Mouse (Mus musculus) CH12.LX (cell line): ENCODE data around the gene Lrp10. TPM values are rescaled to one million over a fixed set of nuclear protein-coding genes. Genes with fewer than 3 reads are reported as not detected.
A peak's percentile ranks its signal among the peaks of the same experiment; 100 is the strongest.

Source experiments
- DNase-seq: peaks from one replicate; pipeline ENCODE4 v3.0.0-alpha.2; 2013; ENCODE audit errors: extremely low read depth
- H3K27ac ChIP-seq: 2 replicates; pipeline ENCODE4 v1.5.1; 2012; ENCODE audit warnings: low read depth, mild to moderate bottlenecking, control low read depth, moderate library complexity; ENCODE audit not compliant: insufficient read depth
- H3K27me3 ChIP-seq: replicated peaks from 2 replicates; pipeline ENCODE3; 2012; ENCODE audit warnings: inconsistent platforms
- H3K36me3 ChIP-seq, 2 experiments: replicated peaks in 1 of 2; 2 replicates each; pipeline versions ENCODE3 to v1.6.1; 2012; ENCODE audit warnings: inconsistent platforms in 1 of 2, low read length in 1 of 2, mild to moderate bottlenecking in 1 of 2, mixed read lengths in 1 of 2, moderate library complexity in 1 of 2; ENCODE audit not compliant: control insufficient read depth in 1 of 2, insufficient read depth in 1 of 2
- H3K4me1 ChIP-seq, 2 experiments: 2 replicates each; pipeline ENCODE4 v1.6.1; 2012; ENCODE audit warnings: inconsistent platforms in 1 of 2, moderate library complexity in 1 of 2; ENCODE audit not compliant: insufficient read depth in 2 of 2, control insufficient read depth in 1 of 2
- H3K4me2 ChIP-seq: 2 replicates; pipeline ENCODE4 v1.6.1; 2012; ENCODE audit warnings: low read depth, mild to moderate bottlenecking, control low read depth; ENCODE audit not compliant: poor library complexity, insufficient read depth, severe bottlenecking
- H3K4me3 ChIP-seq, 3 experiments: fragments of 150-350 bp in 1 of 3; sonication (generic) in 1 of 3; replicated peaks in 1 of 3; 2 replicates each; pipeline versions ENCODE3 to v1.5.1; 2011 to 2012; ENCODE audit warnings: low read depth in 2 of 3, low read length in 2 of 3, mild to moderate bottlenecking in 2 of 3, moderate library complexity in 2 of 3, control low read depth in 1 of 3, improper control_type of control experiment in 1 of 3, inconsistent platforms in 1 of 3, mixed read lengths in 1 of 3; ENCODE audit not compliant: poor library complexity in 1 of 3
- H3K79me2 ChIP-seq: replicated peaks from 2 replicates; pipeline ENCODE4 v1.6.1; 2012; ENCODE audit warnings: mild to moderate bottlenecking, moderate library complexity; ENCODE audit not compliant: control insufficient read depth, poor library complexity, insufficient read depth, severe bottlenecking; ENCODE audit errors: extremely low read depth
- H3K9ac ChIP-seq: 2 replicates; pipeline ENCODE4 v1.6.1; 2012; ENCODE audit warnings: low read depth, mild to moderate bottlenecking, control low read depth, moderate library complexity; ENCODE audit not compliant: insufficient read depth
- H3K9me3 ChIP-seq: replicated peaks from 2 replicates; pipeline ENCODE3; 2012; ENCODE audit warnings: low read length, inconsistent platforms, mixed read lengths
- BHLHE40 ChIP-seq: IDR thresholded peaks from 2 replicates; pipeline ENCODE4 v1.6.1; 2011; ENCODE audit warnings: mild to moderate bottlenecking, low read depth, low read length, improper control_type of control experiment
- CTCF ChIP-seq, 2 experiments: IDR thresholded peaks in 1 of 2; conservative IDR thresholded peaks in 1 of 2; 2 replicates each; pipeline ENCODE4 v1.5.1; 2011 to 2012; ENCODE audit warnings: low read depth in 2 of 2, low read length in 2 of 2, improper control_type of control experiment in 1 of 2, inconsistent platforms in 1 of 2, mild to moderate bottlenecking in 1 of 2, moderate library complexity in 1 of 2
- IRF4 ChIP-seq: IDR thresholded peaks from 2 replicates; pipeline ENCODE4 v1.6.1; 2014; ENCODE audit warnings: low read depth, mild to moderate bottlenecking, inconsistent platforms, low read length, improper control_type of control experiment
- JUN ChIP-seq: IDR thresholded peaks from 2 replicates; pipeline ENCODE4 v1.6.1; 2011; ENCODE audit warnings: low read depth, mild to moderate bottlenecking, low read length, improper control_type of control experiment, moderate library complexity; ENCODE audit not compliant: insufficient read depth
- KAT2A ChIP-seq: IDR thresholded peaks from 2 replicates; pipeline ENCODE4 v1.6.1; 2012; ENCODE audit warnings: low read length, improper control_type of control experiment, inconsistent platforms; ENCODE audit not compliant: insufficient replicate concordance
- POLR2A ChIP-seq: IDR thresholded peaks from 2 replicates; pipeline ENCODE4 v1.6.1; 2011; ENCODE audit warnings: low read depth, mild to moderate bottlenecking, improper control_type of control experiment, low read length
- POLR2AphosphoS2 ChIP-seq: IDR thresholded peaks from 2 replicates; pipeline ENCODE4 v1.6.1; 2011; ENCODE audit warnings: low read depth, low read length, improper control_type of control experiment
- SIN3A ChIP-seq: IDR thresholded peaks from 2 replicates; pipeline ENCODE4 v1.6.1; 2012; ENCODE audit warnings: low read length, improper control_type of control experiment, inconsistent platforms
- TBP ChIP-seq: conservative IDR thresholded peaks from 2 replicates; pipeline ENCODE4 v1.6.1; 2011; ENCODE audit warnings: low read depth, low read length, improper control_type of control experiment
- UBTF ChIP-seq: IDR thresholded peaks from 2 replicates; pipeline ENCODE4 v1.6.1; 2012; ENCODE audit warnings: low read depth, mild to moderate bottlenecking, inconsistent platforms, low read length, improper control_type of control experiment, moderate library complexity
- USF2 ChIP-seq: conservative IDR thresholded peaks from 2 replicates; pipeline ENCODE4 v1.6.1; 2011; ENCODE audit warnings: low read depth, low read length, improper control_type of control experiment
- ZC3H11A ChIP-seq: IDR thresholded peaks from 2 replicates; pipeline ENCODE4 v1.6.1; 2012; ENCODE audit warnings: low read depth, mild to moderate bottlenecking, inconsistent platforms, low read length, improper control_type of control experiment
- ZNF384 ChIP-seq: IDR thresholded peaks from 2 replicates; pipeline ENCODE4 v1.6.1; 2012; ENCODE audit warnings: low read depth, low read length, improper control_type of control experiment, inconsistent platforms
- dilution Hi-C: fragments of 300-500 bp; cut with MboI; formaldehyde crosslinking; loops from 2 replicates; pipeline ENCODE4 v1.14.3; 2020; ENCODE audit warnings: low sequenced_read_pairs; ENCODE audit not compliant: extremely low pct_unique_long_range_greater_than_20kb, extremely low pct_ligation_motif_present
- in situ Hi-C: fragments of 300-500 bp; cut with MboI; formaldehyde crosslinking; loops from 3 replicates; pipeline ENCODE4 v1.14.3; 2019; ENCODE audit warnings: low sequenced_read_pairs, low pct_ligation_motif_present, low pct_unique_long_range_greater_than_20kb, mixed read lengths
- polyA plus RNA-seq: library from polyadenylated mRNA; unstranded; fragments of >175 nt; gene quantifications from 2 replicates; pipeline ENCODE4 v1.2.1, GENCODE M21; 2012; ENCODE audit warnings: low read depth; ENCODE audit not compliant: insufficient read length
- total RNA-seq, 2 experiments: library from RNA; depleted of rRNA; stranded (reverse); fragments of 300-350 nt in 1 of 2; fragments of >200 nt in 1 of 2; gene quantifications; 2 replicates each; pipeline ENCODE4 v1.2.3; 2012 to 2014

Lrp10 gene
- total and polyA plus RNA-seq, 3 experiments = 28.7 to 79.8 (median 60.0) TPM

- in situ Hi-C loops (no loop called here), dilution Hi-C loops (no loop called here)
- Histone ChIP-seq H3K27me3 (no peaks in the 10 kb centered on the region), H3K79me2 (no peaks in the 10 kb centered on the region), H3K4me2 (peak overlapping the region; percentile 76), H3K36me3 (no peaks in the 10 kb centered on the region), H3K4me3 (peak overlapping the region; percentile 24 to 36 (median 35)), H3K9me3 (no peaks in the 10 kb centered on the region), H3K27ac (peak overlapping the region; percentile 69), H3K4me1 (peaks cover 0 to 38% of the 10 kb centered on the region in 2 experiments; a peak in 3 of 4 replicates), H3K9ac (peak overlapping the region; percentile 50; the same call in 1 of the 2 replicates)
- DNase-seq = peak; percentile 63
- TF ChIP-seq CTCF (conservative IDR thresholded peaks at IDR 0.05 in 1 of 2, IDR thresholded peaks at IDR 0.05 in 1 of 2; ENCODE audit: low read depth in 2 of 2, low read length in 2 of 2) (peak in 1 of 2 experiments; percentile 29; a peak in 2 of 4 replicates), IRF4 (no peak), POLR2A (peak; percentile 56), KAT2A (no peak), USF2 (no peak), BHLHE40 (no peak), TBP (0 out of 2 replicates have a peak, but pooled peaks have one; percentile 6), SIN3A (peak; percentile 43; the same call in 1 of the 2 replicates)
Observed at GRCm38 (mm10) chr14:54492345-54493131, 28.6 kb downstream of the Lrp10 start.

DNA sequence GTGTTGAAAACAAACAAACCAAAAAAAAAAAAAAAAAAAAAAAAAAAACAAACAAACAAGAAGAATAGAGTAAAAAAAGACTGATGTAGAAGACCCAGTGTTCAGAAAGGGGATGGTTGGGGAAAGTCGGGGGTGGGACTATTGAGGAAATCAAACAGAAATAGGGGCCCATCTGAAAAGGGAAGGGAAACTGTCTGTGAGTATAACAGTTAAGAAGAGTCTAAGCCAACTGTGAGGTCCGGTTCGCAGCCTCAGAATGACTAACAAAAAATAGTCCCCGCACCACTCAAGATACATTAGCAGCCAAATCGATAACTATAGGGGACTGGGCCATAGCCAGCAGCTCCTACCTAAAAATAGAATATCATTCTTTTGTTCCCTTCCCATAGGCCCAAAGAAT, 29.3 kb downstream of the Lrp10 start:
- peak overlapping the region; percentile 37 for H3K9ac ChIP-seq
- H3K27ac ChIP-seq = 0 out of 2 replicates have a peak overlapping the region, but pooled peaks have one; percentile 69
- H3K4me1 ChIP-seq = peaks cover 0 to 38% of the 10 kb centered on the region in 2 experiments; a peak in 3 of 4 replicates
- peak overlapping the region; percentile 76; the same call in 1 of the 2 replicates for H3K4me2 ChIP-seq
- H3K27me3 ChIP-seq = no peaks in the 10 kb centered on the region
- no peaks in the 10 kb centered on the region for H3K9me3 ChIP-seq
- H3K4me3 ChIP-seq = no peak overlapping the region
- in situ Hi-C loops = no loop called here
- no peak for DNase-seq
- H3K36me3 ChIP-seq = no peaks in the 10 kb centered on the region
- dilution Hi-C loops = no loop called here
- TF ChIP-seq UBTF = no peak
- TF ChIP-seq POLR2AphosphoS2 = no peak
- TF ChIP-seq ZNF384 = peak; percentile 35; the same call in 1 of the 2 replicates
- TF ChIP-seq JUN = no peak
- TF ChIP-seq ZC3H11A = no peak
- no peaks in the 10 kb centered on the region for H3K79me2 ChIP-seq
